Mouse (Mus musculus): ENCODE results near the gene Zfp956.

GRCm38 (mm10) chr6:48010727-48011126, 57.5 kb downstream of the Zfp956 start:
- TF ChIP-seq CTCF (IDR thresholded peaks at IDR 0.05; ENCODE audit: extremely low read depth, insufficient read depth, insufficient read length, insufficient replicate concordance) (no peak), POLR2A (IDR thresholded peaks at IDR 0.05; ENCODE audit: low read depth, low read length) (no peak)
